Mouse (Mus musculus) CD4-positive, CD25-positive, alpha-beta regulatory T cell, adult 2 months (primary cell): ENCODE data around the gene Ctsh.
"Not testable (repeated sequence)": the region's sequence is repeated elsewhere in the genome, so short reads cannot be mapped to it uniquely, and the experiment has no call there.

Experiments used
- DNase-seq: peaks from one replicate; pipeline ENCODE4 v3.0.0-alpha.2; 2012; ENCODE audit warnings: low read depth, low spot score

Ctsh gene

DNA sequence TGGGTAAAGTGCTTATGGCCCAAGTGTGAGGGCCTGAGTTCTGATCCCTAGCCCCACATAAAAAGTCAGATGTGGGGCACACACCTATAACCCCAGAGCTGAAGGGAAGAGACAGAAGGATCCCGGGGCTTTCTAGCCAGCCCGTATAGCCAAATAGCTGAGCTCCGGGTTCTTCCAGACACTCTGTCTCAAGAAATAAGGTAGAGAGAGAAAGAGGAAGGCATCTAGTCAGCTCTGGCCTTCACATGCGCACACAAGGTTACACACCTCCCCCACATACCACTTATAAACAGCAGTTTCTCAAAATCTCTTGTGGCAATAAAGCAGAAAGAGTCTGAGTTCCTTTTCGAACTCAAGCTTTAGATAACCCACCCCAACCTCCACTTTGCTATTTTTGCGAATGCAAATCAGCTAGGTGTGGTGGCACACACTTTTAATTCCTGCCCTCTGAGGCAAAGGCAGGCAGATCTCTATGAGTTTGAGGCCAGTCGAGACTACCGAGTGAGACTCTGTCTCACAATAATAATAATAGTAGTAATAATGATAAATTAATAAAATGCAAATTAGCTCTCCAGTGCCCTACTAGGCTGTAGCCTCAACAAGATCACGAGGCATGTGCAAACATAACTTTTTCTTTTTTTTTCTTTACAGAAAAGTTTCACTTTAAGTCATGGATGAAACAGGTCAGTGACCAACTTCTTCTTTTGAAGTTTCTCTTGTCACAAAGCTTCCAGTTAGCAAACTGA lies 6.0 kb downstream of the Ctsh start:
- DNase-seq = no peak

- DNase-seq = no peak
Observed at GRCm38 (mm10) chr9:90060574-90060875, 6.6 kb downstream of the Ctsh start.

- not testable (repeated sequence) for DNase-seq
Observed at GRCm38 (mm10) chr9:90060932-90061331, 7.0 kb downstream of the Ctsh start.

DNA sequence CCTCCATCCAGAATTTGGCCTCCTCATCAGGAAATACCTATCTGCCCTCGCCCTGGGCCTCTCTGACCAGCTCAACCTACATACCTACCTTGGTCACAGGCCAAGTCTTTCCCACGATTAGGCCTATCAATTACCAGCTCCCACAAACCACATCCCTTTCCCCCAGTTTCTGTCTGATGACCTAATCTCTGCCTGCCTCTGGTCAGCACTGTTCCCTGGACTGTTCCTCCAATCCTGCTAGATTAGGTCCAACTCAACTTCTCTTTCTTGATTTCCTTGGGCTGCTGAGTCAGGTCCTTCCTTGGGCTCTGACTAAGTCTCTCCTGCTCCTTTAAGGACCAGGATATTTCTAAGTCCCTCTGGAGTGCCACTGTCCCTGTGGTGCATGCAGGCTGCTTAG lies 13.4 kb downstream of the Ctsh start:
- DNase-seq = no peak

DNA sequence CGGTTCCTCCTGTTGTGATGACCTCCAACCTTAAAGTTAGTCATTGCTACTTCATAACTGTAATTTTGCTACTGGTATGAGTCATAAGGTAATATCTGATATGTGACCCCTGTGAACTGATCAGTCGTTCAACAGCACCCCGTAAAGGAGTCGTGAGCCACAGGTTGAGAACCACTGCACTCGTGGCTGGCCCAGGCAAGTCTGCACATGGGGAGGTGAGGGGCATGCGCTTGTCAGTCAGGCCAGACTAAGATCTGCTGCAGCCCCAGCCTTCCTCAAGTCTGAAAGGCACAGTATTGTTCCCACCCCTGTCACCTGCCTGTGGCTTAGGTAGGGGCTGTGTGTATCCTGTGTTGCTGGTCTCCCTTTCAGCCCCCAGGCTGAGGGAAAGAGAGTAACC lies 14.8 kb downstream of the Ctsh start:
- DNase-seq = no peak

DNA sequence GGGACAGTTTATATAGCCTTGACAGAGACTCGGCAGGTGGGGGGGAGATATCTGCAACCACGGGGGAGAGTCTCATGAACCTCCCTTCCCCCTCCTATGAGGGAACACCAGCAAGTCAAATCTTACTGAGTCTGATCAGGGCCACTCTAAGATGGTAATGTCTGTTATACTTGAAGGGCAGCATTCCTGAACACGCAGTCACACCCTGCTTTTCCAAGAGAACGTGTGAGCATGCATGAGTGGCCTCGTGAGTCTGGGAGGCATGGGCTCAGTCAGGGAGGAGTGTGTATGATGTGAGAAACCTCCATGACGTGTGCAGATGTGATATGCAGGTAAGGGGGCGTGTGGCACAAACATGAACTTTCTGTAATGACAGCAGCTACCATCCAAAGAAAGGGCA lies 15.5 kb downstream of the Ctsh start:
- no peak for DNase-seq

DNA sequence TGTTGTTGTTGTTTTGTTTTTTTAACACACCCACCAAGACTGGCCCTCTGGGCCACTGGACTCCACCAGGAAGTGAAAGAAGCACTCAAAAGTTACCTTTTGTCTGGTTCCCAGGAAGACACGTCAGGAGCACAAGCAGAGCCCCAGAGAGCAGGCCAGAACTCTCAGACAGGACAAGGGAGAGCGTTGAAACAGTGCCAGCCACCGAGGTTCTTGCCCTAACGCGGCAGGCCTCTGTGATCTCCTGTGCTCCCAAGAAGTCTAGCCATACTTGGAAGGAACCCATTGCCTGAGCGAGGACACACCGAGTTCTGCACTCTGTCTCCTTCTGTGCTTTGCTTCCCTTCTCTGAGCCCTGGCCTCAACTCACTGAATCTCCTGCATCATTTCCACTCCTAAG lies 16.2 kb downstream of the Ctsh start:
- DNase-seq = no peak

DNA sequence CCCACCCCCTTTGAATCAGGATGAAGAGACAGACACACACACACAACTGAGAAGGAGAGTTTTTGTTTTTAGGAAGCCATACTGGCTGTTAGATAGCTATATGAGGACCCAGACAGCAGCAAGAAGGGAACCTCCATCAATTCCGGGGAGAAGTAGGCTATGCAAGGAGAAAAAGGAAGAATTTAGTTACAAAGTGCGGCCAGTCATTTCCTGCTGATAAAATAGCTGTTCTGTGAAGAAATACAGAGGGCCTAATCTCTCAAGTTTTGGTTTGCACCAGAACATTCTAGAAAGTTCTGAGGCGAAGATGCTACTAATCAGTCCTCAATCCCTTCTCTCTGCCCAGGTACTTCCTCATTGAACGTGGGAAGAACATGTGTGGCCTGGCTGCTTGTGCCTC lies 21.4 kb downstream of the Ctsh start:
- DNase-seq = no peak

- no peak for DNase-seq
Observed at GRCm38 (mm10) chr9:90076131-90076530, 22.2 kb downstream of the Ctsh start.

GRCm38 (mm10) chr9:90076849-90077461 lies 23.0 kb downstream of the Ctsh start:
- peak; percentile 70 for DNase-seq

- DNase-seq = not testable (repeated sequence)
Observed at GRCm38 (mm10) chr9:90081961-90082360, 28.0 kb downstream of the Ctsh start.

GRCm38 (mm10) chr9:90082992-90083391 lies 29.0 kb downstream of the Ctsh start:
- DNase-seq = no peak

- no peak for DNase-seq
Observed at GRCm38 (mm10) chr9:90084152-90084551, 30.2 kb downstream of the Ctsh start.

GRCm38 (mm10) chr9:90084766-90085468 lies 31.0 kb downstream of the Ctsh start:
- DNase-seq = no peak

- DNase-seq = no peak
Observed at GRCm38 (mm10) chr9:90087906-90088485, 34.0 kb downstream of the Ctsh start.

DNA sequence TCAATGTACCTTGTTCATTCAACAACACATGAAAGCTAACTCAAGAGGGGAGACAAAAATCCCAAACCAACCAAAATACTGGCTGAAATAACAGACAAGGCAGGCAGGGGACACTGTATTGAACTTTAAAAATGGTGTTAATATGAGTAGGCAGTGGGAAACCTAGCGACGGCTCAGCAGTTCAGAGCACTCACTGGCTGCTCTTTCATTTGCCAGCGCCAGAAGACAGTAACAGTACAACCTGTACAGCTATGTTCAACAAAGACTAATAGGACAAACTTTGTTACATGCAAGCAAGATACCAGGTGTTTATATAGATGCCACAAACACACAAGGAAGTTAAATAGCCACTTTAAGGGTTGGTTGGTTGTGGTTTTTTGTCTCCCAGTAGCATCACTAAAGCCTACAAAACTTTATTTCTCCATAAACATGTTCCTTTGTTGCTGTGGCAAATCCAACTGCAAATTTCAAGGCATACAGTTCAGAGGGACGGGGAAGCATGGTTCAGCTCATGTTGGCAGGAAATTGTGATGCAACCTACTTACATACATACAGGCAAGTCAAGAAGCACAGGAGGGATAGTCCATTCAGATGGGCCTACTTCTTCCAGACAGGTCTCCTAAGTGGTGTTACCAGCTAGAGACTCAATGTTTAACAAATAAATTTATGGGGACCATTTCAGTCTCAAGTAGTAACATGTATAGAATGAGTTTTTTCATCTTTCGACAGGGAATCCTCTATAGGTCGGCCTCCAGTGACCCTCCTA lies 35.6 kb downstream of the Ctsh start:
- DNase-seq = no peak

- peak; percentile 65 for DNase-seq
Observed at GRCm38 (mm10) chr9:90098934-90099333, 45.0 kb downstream of the Ctsh start.

DNA sequence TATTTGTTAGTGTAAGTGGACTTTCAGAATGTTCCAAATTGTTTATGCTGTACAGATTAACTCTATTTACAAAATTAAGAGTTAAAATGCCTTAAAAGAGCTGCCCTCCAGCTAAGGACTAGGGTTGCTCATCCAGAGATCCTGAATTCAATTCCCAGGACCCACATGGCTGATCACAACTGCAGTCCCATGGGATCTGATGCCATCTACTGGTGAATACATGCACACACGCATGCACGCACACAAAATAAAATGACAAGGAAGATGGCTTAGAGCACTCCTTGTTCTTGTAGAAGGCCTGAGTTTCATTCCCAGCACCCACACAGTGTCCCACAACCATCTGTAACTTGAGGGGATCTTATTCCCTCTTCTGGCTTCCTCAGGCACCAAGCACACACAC lies 46.8 kb downstream of the Ctsh start:
- peak; percentile 36 for DNase-seq

DNA sequence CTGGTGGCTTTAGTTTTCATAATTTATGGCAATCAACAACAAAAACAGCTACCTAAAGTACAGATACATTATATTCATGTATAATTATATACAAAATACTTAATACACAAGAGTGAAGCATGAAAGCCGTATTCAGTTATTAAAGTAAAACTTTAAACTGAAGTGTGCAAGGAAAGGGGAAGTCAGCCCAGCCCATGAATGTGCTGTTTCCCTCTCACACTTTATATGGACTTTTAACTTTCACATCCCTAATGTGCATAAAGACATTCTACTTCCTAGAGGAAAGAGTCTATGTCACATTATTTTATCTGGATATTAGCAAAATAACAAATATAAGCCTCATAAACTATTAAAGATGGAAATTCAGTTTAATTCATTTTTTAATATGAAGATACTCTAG lies 51.5 kb downstream of the Ctsh start:
- DNase-seq = no peak

- no peak for DNase-seq
Observed at GRCm38 (mm10) chr9:90106915-90107314, 53.0 kb downstream of the Ctsh start.

DNA sequence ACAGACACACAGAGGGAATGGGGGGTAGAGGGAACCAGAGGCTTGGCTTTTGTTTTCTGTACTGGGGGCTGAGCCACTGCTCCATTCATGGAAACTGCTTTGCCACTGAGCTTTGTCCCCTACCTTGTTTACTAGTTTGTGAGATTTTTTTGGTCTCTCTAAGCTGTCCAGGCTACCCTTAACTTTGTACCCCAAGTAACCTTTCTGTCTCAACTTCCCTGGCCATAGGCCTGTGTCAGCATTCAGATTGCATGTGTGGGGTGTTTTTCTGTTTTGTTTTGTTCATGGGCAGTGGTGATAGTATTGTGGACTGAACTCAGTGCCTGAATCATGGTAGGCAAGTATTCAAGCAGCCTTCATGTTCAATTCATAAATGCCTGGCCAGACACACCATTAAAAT lies 54.3 kb downstream of the Ctsh start:
- DNase-seq = no peak

DNA sequence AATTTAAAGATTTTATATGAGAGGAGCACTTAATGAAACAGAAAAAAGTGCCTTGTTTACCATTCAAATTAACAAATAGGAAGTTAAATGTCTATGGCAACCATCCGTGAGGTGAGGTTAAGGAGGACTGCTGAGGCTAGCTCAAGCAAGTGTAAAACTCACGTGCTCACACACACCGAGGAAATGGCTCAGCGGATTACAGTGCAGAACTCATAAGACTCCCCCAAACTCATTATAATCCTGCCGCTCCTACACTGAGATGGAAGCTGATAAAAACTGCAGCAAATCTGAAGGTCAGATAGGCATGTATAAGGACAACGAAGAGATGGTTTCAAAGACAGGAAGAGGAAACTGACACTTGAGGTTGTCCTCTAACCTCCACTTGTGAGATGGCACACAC lies 55.4 kb downstream of the Ctsh start:
- DNase-seq = peak; percentile 37
